Mouse (Mus musculus): ENCODE data around the gene Iqschfp. TPM values are rescaled to one million over a fixed set of nuclear protein-coding genes. Genes with fewer than 3 reads are reported as not detected.

Iqschfp gene
- polyA plus RNA-seq, 1 experiment from 2014 or later: not detected

DNA sequence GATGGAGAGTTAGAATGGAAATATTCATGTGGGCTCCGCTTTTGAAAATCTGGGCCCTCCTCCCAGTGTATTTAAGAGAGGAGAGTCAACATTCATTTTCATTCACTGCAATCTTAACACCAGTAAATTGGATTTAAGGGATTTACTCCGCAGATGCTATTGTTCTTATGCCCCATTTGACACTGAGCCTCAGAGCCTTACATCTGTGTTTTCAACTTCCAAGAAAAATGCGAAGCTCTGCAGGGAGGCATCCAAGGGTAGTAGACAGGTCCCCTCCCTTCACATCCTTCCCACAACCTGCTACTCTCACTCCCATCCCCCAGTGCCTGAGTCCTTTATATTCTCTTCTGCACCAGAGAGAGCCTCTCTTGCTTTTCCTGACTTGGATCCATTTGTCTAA lies 68.1 kb downstream of the Iqschfp start:
- Histone ChIP-seq H3K36me3 (no peaks in the 10 kb centered on the region), H3K4me3 (no peak overlapping the region), H3K9me3 (no peaks in the 10 kb centered on the region), H3K4me1 (0 out of 2 replicates have a peak, but pooled peaks cover 5% of the 10 kb centered on the region), H3K27me3 (0 out of 2 replicates have a peak, but pooled peaks cover 2% of the 10 kb centered on the region), H3K27ac (no peak overlapping the region), H3K9ac (no peak overlapping the region), H3K4me2 (replicated peaks) (no peak overlapping the region)
- 39% methylated on average over 3 of the region's 3 CpGs for whole genome bisulfite sequencing
- ATAC-seq (ENCODE audit: low FRiP score, low read depth): no peak

DNA sequence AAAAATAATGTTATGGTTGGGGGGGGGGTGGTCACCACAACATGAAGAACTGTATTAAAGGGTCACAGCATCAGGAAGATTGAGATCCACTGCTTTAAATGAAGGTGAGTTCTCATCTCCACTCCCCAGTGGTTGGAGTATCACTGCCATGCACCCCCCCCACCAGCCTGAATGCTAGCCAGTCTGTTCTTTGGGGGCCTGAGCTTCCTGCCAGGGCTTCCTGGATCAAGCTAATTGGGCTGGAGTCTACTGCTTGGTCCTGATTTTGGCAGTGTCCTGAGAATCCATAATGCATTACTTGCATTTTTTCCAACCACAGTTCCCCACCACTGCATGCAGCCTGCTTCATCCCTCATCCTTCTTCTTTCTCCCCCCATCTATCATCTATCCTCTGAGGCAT lies 68.7 kb downstream of the Iqschfp start:
- ATAC-seq (ENCODE audit: low FRiP score, low read depth): no peak
- no peak overlapping the region for H3K4me2 ChIP-seq (replicated peaks)

DNA sequence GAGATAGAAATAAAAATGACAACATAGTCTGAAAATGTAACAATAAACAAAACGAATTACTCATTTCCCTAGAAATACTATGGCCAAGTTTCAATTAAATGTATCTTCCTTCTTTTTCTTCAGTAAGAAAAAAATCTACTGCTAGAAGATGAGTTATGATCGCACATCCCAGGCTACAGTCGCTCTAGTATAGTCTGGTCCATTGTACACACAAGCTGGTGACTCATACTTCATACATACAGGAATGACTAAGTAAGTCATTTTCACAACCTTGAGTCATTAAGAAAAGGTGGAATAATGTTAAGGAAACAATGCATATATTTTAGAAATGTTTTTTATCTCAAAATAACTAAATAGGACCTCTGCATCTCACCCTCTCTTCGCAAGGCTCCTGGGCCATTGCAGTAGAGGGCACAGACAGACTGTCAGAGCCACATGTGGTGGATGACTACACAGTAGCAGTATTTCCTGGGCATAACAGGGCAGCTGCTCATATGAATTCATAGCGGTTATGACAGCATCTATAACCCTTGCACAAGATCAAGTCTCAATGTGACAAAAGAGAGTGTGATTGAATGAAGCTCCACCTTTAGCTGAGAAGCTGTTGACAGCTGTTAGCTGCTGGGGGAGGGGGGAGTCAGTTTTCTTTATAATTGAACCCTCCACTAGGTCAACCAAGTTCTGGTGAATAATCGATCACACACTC lies 70.1 kb downstream of the Iqschfp start:
- Histone ChIP-seq H3K27me3 (no peaks in the 10 kb centered on the region), H3K9ac (no peak overlapping the region), H3K4me2 (replicated peaks) (no peak overlapping the region), H3K9me3 (no peaks in the 10 kb centered on the region), H3K36me3 (no peaks in the 10 kb centered on the region), H3K27ac (no peak overlapping the region), H3K4me3 (no peak overlapping the region), H3K4me1 (0 out of 2 replicates have a peak, but pooled peaks cover 5% of the 10 kb centered on the region)
- ATAC-seq (ENCODE audit: low FRiP score, low read depth): no peak
- WGBS: 89% methylated on average over 6 of the region's 6 CpGs

More for the DNA sequence above, 68.7 kb downstream of the Iqschfp start:
- Histone ChIP-seq H3K9ac (no peak overlapping the region), H3K27me3 (0 out of 2 replicates have a peak, but pooled peaks cover 2% of the 10 kb centered on the region), H3K4me1 (0 out of 2 replicates have a peak, but pooled peaks cover 5% of the 10 kb centered on the region), H3K9me3 (no peaks in the 10 kb centered on the region), H3K36me3 (no peaks in the 10 kb centered on the region), H3K4me3 (no peak overlapping the region), H3K27ac (no peak overlapping the region)

GRCm38 (mm10) chr3:67974340-67974998 lies 82.4 kb downstream of the Iqschfp start:
- Histone ChIP-seq H3K27ac (no peak overlapping the region), H3K4me1 (no peaks in the 10 kb centered on the region), H3K9me3 (0 out of 2 replicates have a peak, but pooled peaks cover 6% of the 10 kb centered on the region), H3K4me3 (no peak overlapping the region), H3K27me3 (no peaks in the 10 kb centered on the region), H3K36me3 (no peaks in the 10 kb centered on the region), H3K4me2 (replicated peaks) (no peak overlapping the region), H3K9ac (no peak overlapping the region)
- no peak for ATAC-seq (ENCODE audit: low FRiP score, low read depth)
- WGBS: 87% methylated on average over 2 of the region's 2 CpGs

GRCm38 (mm10) chr3:67980006-67980405 lies 88.0 kb downstream of the Iqschfp start:
- H3K27me3 ChIP-seq: no peaks in the 10 kb centered on the region
- WGBS: 78% methylated on average over 1 of the region's 1 CpGs
- ATAC-seq (ENCODE audit: low FRiP score, low read depth): no peak

GRCm38 (mm10) chr3:67983329-67983728 lies 91.3 kb downstream of the Iqschfp start:
- 44% methylated on average over 12 of the region's 12 CpGs for WGBS
- Histone ChIP-seq H3K9me3 (no peaks in the 10 kb centered on the region), H3K36me3 (no peaks in the 10 kb centered on the region), H3K4me1 (no peaks in the 10 kb centered on the region), H3K27ac (no peak overlapping the region), H3K27me3 (no peaks in the 10 kb centered on the region; the same call in 1 of the 2 replicates), H3K4me2 (replicated peaks) (no peak overlapping the region), H3K4me3 (no peak overlapping the region), H3K9ac (no peak overlapping the region)
- ATAC-seq (ENCODE audit: low FRiP score, low read depth): no peak

More at GRCm38 (mm10) chr3:67980006-67980405, 88.0 kb downstream of the Iqschfp start:
- H3K9ac ChIP-seq: no peak overlapping the region
- H3K9me3 ChIP-seq: no peaks in the 10 kb centered on the region
- H3K27ac ChIP-seq: no peak overlapping the region
- H3K36me3 ChIP-seq: no peaks in the 10 kb centered on the region
- H3K4me1 ChIP-seq: no peaks in the 10 kb centered on the region
- H3K4me3 ChIP-seq: no peak overlapping the region
- no peak overlapping the region for H3K4me2 ChIP-seq (replicated peaks)

- Histone ChIP-seq H3K4me2 (replicated peaks) (no peak overlapping the region), H3K36me3 (no peaks in the 10 kb centered on the region), H3K27me3 (no peaks in the 10 kb centered on the region), H3K9me3 (no peaks in the 10 kb centered on the region), H3K9ac (no peak overlapping the region), H3K27ac (no peak overlapping the region), H3K4me3 (no peak overlapping the region), H3K4me1 (no peaks in the 10 kb centered on the region)
- ATAC-seq (ENCODE audit: low FRiP score, low read depth): no peak
- 82% methylated on average over 4 of the region's 4 CpGs for WGBS
Measured at GRCm38 (mm10) chr3:68002415-68002814, 110.4 kb downstream of the Iqschfp start.

GRCm38 (mm10) chr3:68012342-68012741 lies 120.3 kb downstream of the Iqschfp start:
- no peaks in the 10 kb centered on the region for H3K4me1 ChIP-seq
- H3K36me3 ChIP-seq: no peaks in the 10 kb centered on the region
- no peak for ATAC-seq (ENCODE audit: low FRiP score, low read depth)
- no peak overlapping the region for H3K9ac ChIP-seq
- H3K4me3 ChIP-seq: no peak overlapping the region
- H3K27ac ChIP-seq: no peak overlapping the region
- H3K4me2 ChIP-seq (replicated peaks): no peak overlapping the region
- no peaks in the 10 kb centered on the region for H3K27me3 ChIP-seq
- no peaks in the 10 kb centered on the region for H3K9me3 ChIP-seq

- Histone ChIP-seq H3K4me1 (no peaks in the 10 kb centered on the region), H3K9me3 (no peaks in the 10 kb centered on the region), H3K36me3 (no peaks in the 10 kb centered on the region), H3K27me3 (no peaks in the 10 kb centered on the region), H3K27ac (no peak overlapping the region), H3K9ac (no peak overlapping the region), H3K4me3 (no peak overlapping the region), H3K4me2 (replicated peaks) (no peak overlapping the region)
- no peak for ATAC-seq (ENCODE audit: low FRiP score, low read depth)
- WGBS: 47% methylated on average over 1 of the region's 1 CpGs
Measured at GRCm38 (mm10) chr3:68015786-68016185, 123.8 kb downstream of the Iqschfp start.

GRCm38 (mm10) chr3:68019401-68019800 lies 127.4 kb downstream of the Iqschfp start:
- Histone ChIP-seq H3K27me3 (no peaks in the 10 kb centered on the region), H3K36me3 (no peaks in the 10 kb centered on the region), H3K4me3 (no peak overlapping the region), H3K9me3 (no peaks in the 10 kb centered on the region), H3K4me2 (replicated peaks) (no peak overlapping the region), H3K9ac (no peak overlapping the region), H3K27ac (no peak overlapping the region), H3K4me1 (no peaks in the 10 kb centered on the region)
- no peak for ATAC-seq (ENCODE audit: low FRiP score, low read depth)
- 68% methylated on average over 4 of the region's 4 CpGs for WGBS

- ATAC-seq (ENCODE audit: low FRiP score, low read depth): no peak
- Histone ChIP-seq H3K27me3 (0 out of 2 replicates have a peak, but pooled peaks cover 4% of the 10 kb centered on the region), H3K27ac (no peak overlapping the region), H3K36me3 (no peaks in the 10 kb centered on the region), H3K9ac (no peak overlapping the region), H3K4me3 (no peak overlapping the region), H3K4me1 (peaks cover 8% of the 10 kb centered on the region), H3K4me2 (replicated peaks) (no peak overlapping the region), H3K9me3 (no peaks in the 10 kb centered on the region)
- 30% methylated on average over 3 of the region's 3 CpGs for WGBS
Measured at GRCm38 (mm10) chr3:68036097-68036496, 144.1 kb downstream of the Iqschfp start.

- no peaks in the 10 kb centered on the region for H3K36me3 ChIP-seq
- no peak overlapping the region for H3K27ac ChIP-seq
- H3K4me2 ChIP-seq (replicated peaks): no peak overlapping the region
- H3K4me1 ChIP-seq: no peaks in the 10 kb centered on the region
- WGBS: 92% methylated on average over 2 of the region's 2 CpGs
- no peak overlapping the region for H3K9ac ChIP-seq
- ATAC-seq (ENCODE audit: low FRiP score, low read depth): no peak
- H3K4me3 ChIP-seq: no peak overlapping the region
- peaks cover 26% of the 10 kb centered on the region for H3K27me3 ChIP-seq
- H3K9me3 ChIP-seq: no peaks in the 10 kb centered on the region
Measured at GRCm38 (mm10) chr3:68042951-68043350, 150.9 kb downstream of the Iqschfp start.
